Mouse (Mus musculus) bone marrow, adult 2 months (tissue): ENCODE measurements around the gene Ppp1r12c. TPM values are rescaled to one million over a fixed set of nuclear protein-coding genes. Genes with fewer than 3 reads are reported as not detected.

Source experiments
- H3K27ac ChIP-seq: fragments of 200-500 bp; 2 replicates; pipeline ENCODE4 v1.5.1; 2012; ENCODE audit warnings: low read depth, mild to moderate bottlenecking, control low read depth, inconsistent platforms, low read length; ENCODE audit not compliant: control insufficient read depth, poor library complexity, insufficient read depth
- H3K4me1 ChIP-seq: fragments of 200-500 bp; 2 replicates; pipeline ENCODE4 v1.6.1; 2011; ENCODE audit warnings: low read length; ENCODE audit not compliant: control insufficient read depth, insufficient read depth
- H3K4me3 ChIP-seq: fragments of 200-500 bp; replicated peaks from 2 replicates; pipeline ENCODE3; 2011; ENCODE audit warnings: mild to moderate bottlenecking, low read depth, low read length, control low read depth; ENCODE audit not compliant: control insufficient read depth
- CTCF ChIP-seq: fragments of 200-500 bp; IDR thresholded peaks from 2 replicates; pipeline ENCODE4 v1.5.1; 2011; ENCODE audit warnings: low read length, control low read depth; ENCODE audit not compliant: control insufficient read depth, insufficient read depth
- POLR2A ChIP-seq: fragments of 200-500 bp; IDR thresholded peaks from 2 replicates; pipeline ENCODE4 v1.6.1; 2011; ENCODE audit warnings: low read depth, mild to moderate bottlenecking, control low read depth, low read length, borderline replicate concordance; ENCODE audit not compliant: control insufficient read depth
- WGBS: fragments of 180-500 bp; shearing (Covaris S2); methylation state at CpG from one replicate; pipeline ENCODE4 v1.1.7; 2018; 5-methylcytosine and 5-hydroxymethylcytosine counted together
- polyA plus RNA-seq: library from polyadenylated mRNA; stranded (reverse); fragments of >200 nt; gene quantifications from 2 replicates; pipeline ENCODE4 v1.2.4, GENCODE M21; 2011; ENCODE audit warnings: low replicate concordance; ENCODE audit not compliant: missing spikeins, insufficient read depth, insufficient read length

The Ppp1r12c gene
- polyA plus RNA-seq, 1 experiment = 340 TPM

- H3K27ac ChIP-seq = peak overlapping the region; percentile 58
- 30% methylated on average over 13 of the region's 13 CpGs for WGBS
- TF ChIP-seq POLR2A (no peak), CTCF (no peak)
- no peak overlapping the region for H3K4me3 ChIP-seq
- peaks cover 4% of the 10 kb centered on the region; the same call in 1 of the 2 replicates for H3K4me1 ChIP-seq
These were observed 8.9 kb downstream of the Ppp1r12c start for GRCm38 (mm10) chr7:4492284-4493224.

GRCm38 (mm10) chr7:4491308-4491707 is 10.2 kb downstream of the Ppp1r12c start:
- H3K4me3 ChIP-seq = no peak overlapping the region
- no peak for TF ChIP-seq CTCF
- TF ChIP-seq POLR2A = no peak
- H3K4me1 ChIP-seq = peaks cover 4% of the 10 kb centered on the region; the same call in 1 of the 2 replicates
- H3K27ac ChIP-seq = no peak overlapping the region
- WGBS = 41% methylated on average over 6 of the region's 6 CpGs

- H3K4me3 ChIP-seq = no peak overlapping the region
- H3K27ac ChIP-seq = no peak overlapping the region
- H3K4me1 ChIP-seq = no peaks in the 10 kb centered on the region
- TF ChIP-seq POLR2A (no peak), CTCF (no peak)
- 86% methylated on average over 12 of the region's 12 CpGs for WGBS
These were observed 19.2 kb downstream of the Ppp1r12c start for GRCm38 (mm10) chr7:4482281-4482680.

GRCm38 (mm10) chr7:4479674-4480073 is 21.8 kb downstream of the Ppp1r12c start:
- 43% methylated on average over 6 of the region's 6 CpGs for WGBS
- H3K4me1 ChIP-seq = no peaks in the 10 kb centered on the region
- no peak overlapping the region for H3K4me3 ChIP-seq
- no peak overlapping the region for H3K27ac ChIP-seq
- no peak for TF ChIP-seq POLR2A
- peak; percentile 65 for TF ChIP-seq CTCF

DNA sequence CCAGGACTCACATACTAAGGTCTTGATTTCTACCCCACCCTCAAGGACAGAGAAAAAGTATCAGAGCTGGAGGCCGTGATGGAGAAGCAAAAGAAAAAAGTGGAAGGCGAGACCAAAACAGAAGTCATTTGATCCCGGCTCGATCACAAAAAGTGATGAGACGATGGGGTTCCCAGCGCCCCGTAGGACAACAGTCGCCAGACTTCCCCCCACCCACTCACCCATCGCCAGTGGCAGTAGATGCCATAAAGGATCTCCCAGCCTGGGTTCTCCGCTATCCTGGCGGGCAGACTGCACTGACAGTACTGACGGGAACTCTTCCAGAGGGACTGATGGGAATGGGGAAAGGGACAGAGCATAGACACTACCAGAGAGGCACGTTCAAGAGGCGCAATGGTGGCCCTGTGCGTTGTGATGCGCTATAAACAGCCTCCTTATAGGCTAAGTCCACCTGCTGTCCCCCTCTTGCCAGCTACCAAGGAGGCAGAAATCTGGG is 22.6 kb downstream of the Ppp1r12c start:
- TF ChIP-seq CTCF (no peak), POLR2A (no peak)
- H3K27ac ChIP-seq = no peak overlapping the region
- H3K4me3 ChIP-seq = no peak overlapping the region
- whole genome bisulfite sequencing = 32% methylated on average over 16 of the region's 16 CpGs
- no peaks in the 10 kb centered on the region for H3K4me1 ChIP-seq

GRCm38 (mm10) chr7:4478021-4478795 is 23.3 kb downstream of the Ppp1r12c start:
- TF ChIP-seq CTCF = no peak
- TF ChIP-seq POLR2A = no peak
- 31% methylated on average over 39 of the region's 39 CpGs for WGBS
- Histone ChIP-seq H3K27ac (no peak overlapping the region), H3K4me3 (no peak overlapping the region), H3K4me1 (no peaks in the 10 kb centered on the region)

GRCm38 (mm10) chr7:4473940-4474339 is 27.5 kb downstream of the Ppp1r12c start:
- TF ChIP-seq POLR2A (no peak), CTCF (no peak)
- Histone ChIP-seq H3K4me3 (no peak overlapping the region), H3K4me1 (no peaks in the 10 kb centered on the region), H3K27ac (no peak overlapping the region)
- 40% methylated on average over 19 of the region's 19 CpGs for WGBS

GRCm38 (mm10) chr7:4471179-4471555 is 30.3 kb downstream of the Ppp1r12c start:
- TF ChIP-seq CTCF (0 out of 2 replicates have a peak, but pooled peaks have one; percentile 12), POLR2A (no peak)
- Histone ChIP-seq H3K4me3 (no peak overlapping the region), H3K4me1 (no peaks in the 10 kb centered on the region), H3K27ac (no peak overlapping the region)
- 39% methylated on average over 24 of the region's 24 CpGs for WGBS
